Mouse (Mus musculus) cerebellum, adult 8-10 months (tissue): ENCODE results near the gene Sema3c.
"Not testable (repeated sequence)": the region's sequence is repeated elsewhere in the genome, so short reads cannot be mapped to it uniquely, and the experiment has no call there.

Experiments
- DNase-seq: peaks from one replicate; pipeline ENCODE4 v3.0.0; 2022

Sema3c gene

DNA sequence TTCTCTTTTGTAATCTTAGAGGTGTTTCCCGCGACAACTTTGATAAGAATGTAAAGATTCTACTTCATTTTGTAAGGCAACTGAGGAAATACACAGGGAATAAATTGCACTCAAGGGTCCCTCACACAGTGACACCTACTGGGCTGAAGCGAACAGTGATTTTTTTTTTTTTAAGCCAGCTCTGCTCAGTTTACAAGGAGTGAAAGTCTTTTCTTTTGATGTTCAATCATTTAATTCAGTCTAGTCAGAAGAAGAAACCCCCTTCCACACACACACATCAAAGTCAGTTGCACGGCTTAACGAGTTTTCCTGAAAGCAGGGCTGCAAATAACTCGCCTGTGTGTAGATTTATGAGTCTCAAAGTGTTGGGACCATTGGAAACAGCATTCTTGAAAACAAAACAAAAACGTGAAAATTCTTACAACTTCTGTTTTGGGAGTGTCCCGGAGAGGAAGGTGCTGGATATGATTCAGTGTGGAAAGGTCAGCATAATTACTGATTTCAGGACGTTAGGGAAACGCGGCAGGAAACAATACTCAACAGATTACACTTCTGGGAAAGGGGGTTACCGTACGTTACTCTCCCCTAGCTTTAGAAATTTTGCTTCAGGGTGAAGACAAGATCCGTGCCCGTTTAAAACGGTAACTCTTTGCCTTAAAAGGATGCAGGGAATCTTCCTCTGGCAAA is at the start of gene Sema3c:
Sema3c (plus strand) TSS at position 588 of the 687 bp plus-strand sequence.
- DNase-seq: no peak

DNA sequence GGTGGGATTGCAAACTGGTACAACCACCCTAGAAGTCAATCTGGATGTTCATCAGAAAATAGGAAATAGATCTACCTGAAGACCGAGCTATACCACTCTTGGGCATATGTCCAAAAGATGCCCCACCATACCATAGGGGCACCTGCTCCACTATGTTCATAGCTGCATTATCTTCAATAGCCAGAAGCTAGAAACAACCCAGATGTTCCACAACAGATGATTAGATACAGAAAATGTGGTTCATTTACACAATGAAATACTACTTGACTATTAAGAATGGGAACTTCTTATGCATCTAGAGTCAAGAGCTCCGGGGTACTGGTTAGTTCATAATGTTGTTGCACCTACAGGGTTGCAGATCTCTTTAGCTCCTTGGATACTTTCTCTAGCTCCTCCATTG is 42.9 kb upstream of the Sema3c start:
- not testable (repeated sequence) for DNase-seq

DNA sequence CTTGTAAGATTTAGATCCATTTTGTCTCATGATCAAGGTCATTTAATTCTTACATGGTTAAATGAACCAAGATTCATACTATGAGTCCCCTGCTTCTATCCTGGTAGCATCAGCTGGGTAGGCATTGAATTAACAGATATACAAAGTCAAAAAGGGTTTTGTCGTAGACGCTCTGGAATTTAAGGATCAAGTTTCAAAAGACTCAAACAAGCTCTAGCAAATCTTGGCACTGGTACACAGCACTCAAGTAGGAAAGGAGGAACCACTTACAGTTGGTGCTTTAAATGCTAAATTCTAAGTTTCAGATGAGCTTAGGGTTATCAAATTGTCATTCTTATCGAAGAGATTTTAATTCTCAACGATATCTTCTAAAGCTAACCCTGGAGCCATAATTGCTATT is 30.9 kb upstream of the Sema3c start:
- DNase-seq: no peak

DNA sequence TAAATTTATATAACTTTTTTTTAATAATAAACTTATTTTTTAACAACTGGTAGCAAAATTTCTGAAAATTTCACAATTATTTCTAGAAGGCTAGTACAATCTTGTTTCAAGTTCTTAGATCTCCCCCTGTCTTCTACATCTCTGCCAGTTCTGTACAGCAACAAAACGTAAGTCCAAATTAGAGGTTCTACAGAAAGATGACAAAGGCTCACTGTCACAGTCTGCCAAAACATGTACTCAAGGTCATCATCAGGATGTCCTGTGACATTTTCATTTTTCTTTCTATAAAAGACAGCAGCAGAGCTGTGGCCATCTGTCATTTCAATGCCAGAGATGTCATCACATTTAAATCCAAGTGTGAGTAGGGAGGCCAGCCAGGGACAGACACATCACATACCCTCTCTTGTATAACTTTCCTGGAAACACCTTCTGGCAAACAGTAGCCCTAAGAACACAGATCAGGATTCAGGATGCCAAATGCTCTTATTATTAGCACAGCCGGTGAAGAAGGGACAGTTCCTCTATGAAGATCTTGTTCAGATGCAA is 29.1 kb upstream of the Sema3c start:
- DNase-seq: no peak

DNA sequence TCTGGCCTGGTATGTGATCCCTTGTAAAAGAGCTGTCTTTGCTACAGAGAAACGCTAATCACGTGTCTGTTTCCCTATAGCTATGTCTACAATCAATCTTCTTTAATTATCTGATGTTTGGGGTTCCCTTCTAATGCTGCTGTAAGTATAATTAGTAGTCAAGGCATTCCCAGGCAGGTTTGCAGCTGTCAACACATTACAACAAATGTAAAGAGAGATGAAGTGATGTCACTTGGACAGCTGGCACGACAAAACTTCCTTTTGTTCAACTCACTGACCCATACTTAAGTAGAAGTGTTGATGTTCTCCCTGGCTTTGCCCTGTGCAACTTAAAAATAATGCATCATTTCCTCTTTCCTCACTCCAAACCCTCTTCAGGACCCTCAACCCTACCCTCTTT is 22.4 kb upstream of the Sema3c start:
- DNase-seq: no peak

DNA sequence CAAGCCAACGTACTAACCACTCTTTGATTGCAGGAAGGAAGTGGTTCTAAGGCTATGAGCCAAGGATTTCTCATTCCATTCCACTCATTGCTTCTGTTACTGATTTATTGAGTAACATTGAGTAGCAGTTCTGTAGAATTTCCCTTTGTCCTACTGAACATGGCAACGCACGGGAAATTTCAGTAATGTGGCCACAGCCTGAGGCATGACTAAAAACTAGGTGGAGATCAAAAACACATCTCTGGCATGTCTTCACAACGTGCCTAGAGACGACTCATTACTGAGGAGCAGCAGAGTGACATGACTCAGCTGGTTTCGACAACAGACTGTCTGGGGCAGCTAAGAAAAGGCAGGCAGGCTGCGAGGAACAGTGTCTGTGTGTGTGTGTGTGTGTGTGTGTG is 18.0 kb upstream of the Sema3c start:
- no peak for DNase-seq

DNA sequence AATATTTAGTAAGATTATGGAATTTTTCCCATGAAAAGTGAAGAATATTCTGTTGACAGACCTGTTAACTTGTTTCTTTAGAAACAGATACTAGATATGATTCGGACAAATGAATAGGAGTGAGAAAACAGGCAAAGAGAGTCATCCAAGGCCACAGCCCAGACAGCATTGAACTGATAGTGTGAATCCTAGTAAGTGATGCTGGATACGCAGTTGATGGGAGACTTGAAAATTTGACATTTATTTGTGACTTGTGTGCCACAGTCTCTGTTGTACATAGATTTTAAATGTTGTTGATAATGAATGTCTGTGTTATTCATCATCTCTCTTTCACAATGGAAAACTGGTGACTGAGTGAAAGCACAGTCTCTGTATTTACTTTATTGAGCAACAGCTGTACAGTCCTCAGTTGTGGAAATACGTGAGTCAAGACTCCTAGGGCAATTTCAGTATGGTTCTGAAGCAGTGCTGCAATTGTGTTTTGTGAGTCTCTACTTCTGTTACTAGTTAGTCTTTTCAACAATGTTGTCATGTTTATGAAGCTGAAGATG is 17.3 kb upstream of the Sema3c start:
- no peak for DNase-seq

DNA sequence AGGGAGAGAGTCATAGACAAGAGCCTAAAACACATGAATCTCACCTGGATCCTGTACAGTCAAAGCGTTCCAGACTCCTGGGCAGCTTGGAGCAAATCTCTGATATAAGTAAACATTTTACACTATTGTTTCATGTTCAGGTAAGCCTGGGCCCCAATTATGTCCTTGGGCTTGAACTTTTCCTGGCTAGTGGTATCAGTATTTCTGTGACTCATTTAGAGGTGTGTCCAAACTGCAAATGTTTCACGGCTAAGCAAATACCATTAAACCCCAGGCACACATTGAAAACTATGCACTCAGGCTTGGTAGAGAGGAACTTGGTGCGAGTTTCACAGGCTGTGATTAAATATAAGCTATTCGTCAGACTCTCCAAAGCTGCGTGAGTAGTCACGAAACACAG is 2.5 kb upstream of the Sema3c start:
- DNase-seq: no peak

DNA sequence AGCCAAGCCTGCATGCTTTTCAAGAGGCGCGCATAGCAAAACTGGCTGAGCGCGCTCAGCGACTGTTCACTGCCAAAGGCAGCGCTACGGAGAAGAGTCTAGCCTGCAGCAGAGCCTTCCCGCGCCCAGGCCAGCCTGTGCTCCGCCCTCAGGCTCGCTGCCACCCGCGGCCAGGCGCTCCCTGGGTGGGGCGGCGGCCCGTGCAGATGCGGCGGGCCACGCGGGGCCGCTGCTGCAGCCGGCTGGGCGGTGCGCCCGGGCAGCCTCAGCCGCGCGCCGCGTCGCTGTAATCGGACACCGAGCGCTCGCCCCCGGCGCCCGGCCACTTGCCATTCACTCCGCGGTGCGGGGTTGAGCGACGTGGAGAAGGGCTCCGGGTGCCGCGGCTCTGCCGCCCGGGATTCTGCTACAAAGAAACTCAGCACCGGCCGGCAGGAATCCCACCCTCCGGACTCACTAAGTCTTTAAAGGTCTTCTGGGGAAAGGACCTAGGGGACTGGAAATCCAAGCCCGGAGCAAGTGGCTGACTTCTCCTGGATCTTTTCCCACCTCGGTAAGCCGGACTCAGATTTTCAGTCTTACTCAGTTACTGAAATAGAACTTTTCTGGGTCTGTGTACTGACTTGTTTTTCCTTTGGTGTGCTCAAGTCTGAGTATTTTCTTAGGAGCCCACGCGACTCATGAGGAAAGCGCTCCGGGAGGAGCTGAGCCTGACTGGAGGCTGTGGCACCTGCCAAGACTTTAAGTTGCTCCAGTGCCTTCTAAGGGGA is 517 bp downstream of the Sema3c start:
- no peak for DNase-seq

DNA sequence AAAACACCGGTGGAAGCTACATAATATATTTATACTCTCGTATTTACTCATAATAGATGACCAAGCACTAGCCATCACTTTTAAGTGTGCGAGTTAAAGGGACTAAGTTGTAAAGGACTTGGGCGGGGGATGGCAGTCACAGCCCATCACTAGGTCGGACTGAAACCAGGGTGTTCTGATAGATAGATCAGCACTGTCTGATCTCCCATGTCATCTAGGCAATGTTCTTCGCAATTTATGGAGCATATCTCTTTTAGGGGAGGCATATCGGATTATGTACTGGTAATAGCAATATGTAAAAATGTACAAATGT is 1.1 kb downstream of the Sema3c start:
- no peak for DNase-seq

DNA sequence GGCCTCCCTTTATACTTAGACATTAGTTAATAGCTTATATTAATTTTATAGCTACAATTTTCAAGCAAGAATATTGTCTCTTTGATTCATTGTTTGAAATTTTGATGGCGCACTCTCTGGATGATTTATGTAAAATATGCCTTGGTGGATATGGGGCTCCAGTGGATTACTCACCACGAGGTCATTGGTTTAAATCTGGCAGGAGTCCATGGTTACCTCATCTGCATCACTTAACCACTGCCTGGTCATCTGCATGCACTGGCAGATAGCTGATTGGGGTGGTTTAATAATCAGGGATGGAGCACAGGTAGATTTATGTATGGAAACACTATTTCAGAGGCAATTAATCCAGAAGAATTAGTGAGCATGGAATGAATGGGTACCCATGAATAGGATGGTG is 2.0 kb downstream of the Sema3c start:
- DNase-seq: no peak

DNA sequence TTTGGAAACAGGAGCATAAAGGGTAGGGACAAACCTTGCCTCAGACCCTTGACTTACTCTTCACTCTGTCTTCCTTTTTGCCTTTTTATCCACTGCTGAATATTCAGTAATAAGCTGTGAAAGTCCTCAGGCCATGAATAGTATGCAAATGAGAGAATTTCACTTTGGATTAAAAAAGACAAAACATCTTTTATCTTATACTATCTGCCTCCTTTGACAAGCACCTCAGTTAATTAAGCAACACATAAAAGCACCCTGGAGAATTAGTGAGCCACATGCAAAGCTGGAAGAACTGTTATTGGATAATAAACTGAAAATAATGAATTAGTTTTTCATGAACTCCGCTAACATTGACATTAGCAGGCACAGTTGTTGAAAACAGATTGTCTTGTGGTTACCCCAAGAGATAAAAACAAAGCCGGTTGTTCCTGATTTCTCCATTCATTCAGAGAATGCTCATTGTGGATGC is 8.0 kb downstream of the Sema3c start:
- no peak for DNase-seq

DNA sequence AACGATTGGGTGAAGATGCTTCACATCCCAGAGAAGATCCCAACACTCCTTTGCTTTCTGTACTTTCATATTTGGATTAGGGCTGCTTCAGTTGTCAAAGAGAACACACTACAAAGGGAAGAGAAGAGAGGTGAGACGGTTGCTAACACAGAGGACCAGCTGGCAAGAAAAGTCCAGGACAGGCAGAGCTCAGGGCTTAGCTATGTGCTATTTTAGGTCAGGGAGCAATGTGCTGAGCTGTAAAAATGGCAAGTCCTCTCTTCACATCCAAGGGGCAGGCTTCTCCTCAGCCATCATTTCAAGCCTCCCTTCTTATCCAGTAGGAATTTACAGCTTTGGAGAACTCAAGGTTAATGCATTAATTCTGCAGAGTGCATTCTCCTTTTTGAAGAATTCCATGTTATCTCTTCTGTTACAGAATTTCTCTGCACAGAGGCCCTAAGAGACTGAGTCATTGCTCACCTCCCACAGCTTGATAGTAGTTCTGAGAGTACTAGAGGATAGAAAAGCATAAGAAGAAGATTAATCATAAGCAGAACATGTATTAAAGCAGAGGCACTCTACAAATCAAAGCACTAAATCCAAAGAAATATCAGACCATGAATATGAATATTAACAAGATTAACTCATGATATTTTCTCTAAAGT is 10.3 kb downstream of the Sema3c start:
- no peak for DNase-seq

DNA sequence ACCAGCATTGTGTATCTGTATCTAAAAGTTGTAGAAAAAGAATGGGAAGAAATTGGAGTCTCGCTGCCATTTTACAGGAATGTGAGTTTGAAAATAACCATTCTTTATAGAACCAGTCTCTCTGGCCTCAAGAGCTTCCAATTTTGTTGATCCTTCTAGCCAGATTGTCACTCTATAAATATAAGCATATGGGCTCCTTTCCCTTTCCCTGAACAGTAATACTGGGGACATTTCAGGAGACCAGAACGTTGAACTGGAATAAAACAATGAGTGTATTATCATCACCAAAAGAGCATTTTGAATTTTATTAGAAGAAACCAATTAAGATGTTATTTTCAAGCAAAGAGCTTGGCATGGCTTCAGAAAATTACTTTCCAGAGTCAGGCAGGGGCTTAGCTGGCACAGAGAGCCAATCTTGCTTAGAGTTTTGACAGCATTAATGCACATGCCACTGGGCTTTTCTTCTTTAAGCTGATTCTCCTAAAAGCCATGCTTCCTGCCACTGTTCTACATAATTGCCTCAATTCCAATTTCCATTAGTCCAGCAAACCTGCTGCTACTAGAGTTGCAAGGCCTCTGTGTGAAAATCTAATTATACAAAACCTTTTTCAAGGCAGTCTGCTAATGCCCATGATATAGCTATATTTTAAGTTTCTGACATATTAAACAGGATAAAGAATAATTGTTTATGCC is 12.6 kb downstream of the Sema3c start:
- DNase-seq: no peak

DNA sequence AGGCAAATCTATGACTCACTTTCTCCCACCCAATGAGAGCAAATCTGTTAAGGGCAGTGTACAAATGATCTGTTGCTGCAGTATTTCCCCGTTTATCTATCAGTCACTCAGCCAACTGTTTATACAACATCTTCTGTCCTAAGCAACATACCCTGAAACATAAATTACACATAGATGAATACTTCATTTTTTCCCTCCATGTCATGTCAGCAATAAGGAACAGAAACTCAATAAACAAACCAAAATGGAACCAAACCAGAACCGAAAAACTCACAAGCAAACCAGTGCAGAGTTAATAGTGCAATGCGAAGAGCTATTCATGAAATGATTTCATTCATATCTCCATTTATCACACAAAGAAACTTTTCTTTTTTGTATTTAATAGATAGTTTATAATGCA is 17.8 kb downstream of the Sema3c start:
- no peak for DNase-seq

DNA sequence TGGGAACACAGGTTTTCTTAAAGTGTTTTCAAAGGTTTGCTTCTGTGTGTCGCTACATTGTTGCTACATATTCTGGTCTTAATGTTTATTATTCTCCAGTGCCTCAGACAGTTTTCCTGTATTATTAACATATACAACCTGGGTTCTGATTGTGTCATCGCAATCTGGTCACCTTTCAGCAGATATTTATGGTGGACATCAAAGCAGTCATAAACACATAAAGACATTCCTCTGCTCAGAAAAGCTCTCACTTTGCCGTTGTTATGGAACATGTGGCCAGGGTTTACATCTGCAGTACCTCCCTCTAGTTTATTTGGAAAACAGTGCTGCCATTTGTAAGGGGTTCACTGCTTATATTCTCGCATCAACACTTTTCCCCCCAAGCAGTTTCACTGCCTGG is 27.6 kb downstream of the Sema3c start:
- no peak for DNase-seq

DNA sequence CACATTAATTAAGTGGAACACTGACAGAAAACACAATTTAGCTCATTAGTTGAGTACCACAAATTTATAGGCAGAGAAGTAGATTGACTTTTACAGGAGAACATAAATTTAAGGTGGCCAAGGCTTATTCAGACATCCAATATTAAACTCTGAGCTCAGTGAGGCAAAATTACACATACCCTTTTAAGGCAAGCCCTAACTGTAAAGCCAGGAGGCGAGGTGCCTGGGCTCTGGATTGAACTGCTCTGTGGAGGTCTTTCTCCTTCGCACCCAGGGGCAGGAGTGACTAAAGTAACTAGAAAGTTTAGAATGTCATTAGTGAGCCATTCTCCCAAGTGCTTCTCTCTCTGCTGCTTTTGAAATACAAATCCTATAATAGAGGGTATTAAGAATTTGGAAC is 46.5 kb downstream of the Sema3c start:
- no peak for DNase-seq

DNA sequence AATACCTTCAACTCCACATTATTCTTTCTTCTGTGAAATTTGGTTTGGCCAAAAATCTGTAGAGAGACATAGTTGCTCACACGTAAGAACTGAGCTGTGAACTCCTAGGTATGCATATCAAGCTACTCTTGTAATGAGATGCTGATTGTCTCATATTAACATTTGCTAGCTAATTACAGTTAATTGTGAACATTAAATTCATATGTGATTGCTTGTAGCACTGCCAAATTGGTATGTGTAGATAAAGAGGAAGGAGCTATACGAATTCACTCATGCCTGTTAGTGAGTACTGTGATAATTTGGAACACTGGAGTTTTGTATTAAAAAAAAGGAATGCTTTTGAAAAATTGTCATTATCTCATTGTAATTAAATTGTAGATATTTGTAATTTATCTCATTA is 48.5 kb downstream of the Sema3c start:
- DNase-seq: no peak

DNA sequence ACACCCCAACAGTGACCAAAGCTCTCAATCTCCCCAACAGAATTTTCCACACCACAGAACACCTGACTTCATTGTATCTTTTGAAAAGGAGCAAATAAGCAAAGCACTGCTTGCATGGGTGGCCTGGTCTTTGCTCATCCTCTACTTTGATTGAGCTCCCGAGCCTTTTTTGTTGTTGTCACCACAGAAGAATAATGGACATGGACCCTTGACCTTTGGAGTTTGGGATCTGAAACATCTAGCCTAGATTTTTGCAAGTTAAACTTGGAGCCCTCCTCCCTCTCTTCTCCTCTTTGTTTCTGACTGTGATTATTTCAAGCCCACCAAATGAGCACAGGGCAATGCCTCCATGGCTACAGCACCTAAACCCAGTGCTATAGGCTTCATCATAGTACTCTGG is 54.5 kb downstream of the Sema3c start:
- no peak for DNase-seq

DNA sequence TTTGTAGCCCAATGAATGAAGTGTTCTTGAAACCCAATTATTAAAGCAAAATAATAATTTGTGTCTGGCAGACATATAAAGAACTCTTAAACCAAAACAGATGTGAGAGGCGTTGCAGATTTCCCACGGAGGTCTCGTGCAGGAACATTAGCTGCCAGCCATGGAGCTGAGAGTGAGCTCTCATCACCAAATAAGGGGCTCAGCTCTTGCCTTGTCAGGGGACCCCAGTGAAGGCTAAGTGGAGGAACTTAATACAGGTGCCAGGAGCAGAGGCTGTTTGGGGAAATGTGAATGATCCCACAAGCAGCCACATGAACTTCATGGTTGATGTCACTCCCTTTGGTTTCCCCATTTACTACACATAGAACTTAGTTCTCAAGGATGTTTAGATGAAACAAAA is 55.5 kb downstream of the Sema3c start:
- no peak for DNase-seq

DNA sequence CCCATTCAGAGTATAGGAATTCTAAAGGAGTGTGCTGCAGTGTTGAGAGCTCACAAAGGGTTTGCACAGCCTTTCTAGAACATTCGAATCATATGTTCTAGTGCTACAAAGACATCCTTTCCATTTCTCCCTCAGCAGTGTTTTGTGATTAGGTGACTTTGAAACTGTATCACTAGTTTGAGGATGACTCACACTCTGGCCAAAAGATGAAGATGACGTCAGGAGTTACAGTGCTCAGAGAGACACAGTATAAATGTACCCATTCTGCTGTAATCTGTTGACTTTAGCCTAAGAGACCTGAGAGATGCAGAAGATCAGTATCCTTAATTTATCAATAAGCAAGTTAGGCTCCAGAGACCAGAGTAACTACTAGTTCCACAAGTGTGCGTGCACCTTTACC is 65.4 kb downstream of the Sema3c start:
- DNase-seq: no peak

DNA sequence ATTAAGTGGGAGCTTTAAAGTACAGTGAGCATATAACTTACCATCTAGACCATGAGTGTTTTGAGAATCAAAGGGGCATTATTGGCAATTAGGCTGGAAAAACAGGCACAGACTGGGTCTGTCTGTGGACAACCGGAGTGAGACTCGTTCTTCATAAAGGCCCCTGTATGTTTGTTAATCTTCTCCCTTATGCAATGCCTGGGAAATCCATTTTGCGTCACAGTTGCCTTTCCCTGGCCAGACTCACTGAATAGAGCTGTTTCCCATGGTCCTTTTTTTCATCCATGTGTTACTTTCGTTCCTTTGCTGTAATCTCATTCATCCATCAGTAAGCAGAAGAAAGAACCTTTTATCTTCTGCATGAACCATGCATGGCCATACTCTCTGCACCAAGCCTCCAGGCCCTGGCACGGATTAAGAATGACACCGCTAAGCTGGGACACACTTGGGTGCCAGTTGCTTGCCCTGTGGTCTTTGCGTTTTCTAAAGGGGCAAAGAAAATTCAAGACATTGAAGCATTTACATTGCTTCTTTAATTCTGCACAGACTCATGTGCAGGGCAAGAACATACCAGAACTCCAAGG is 73.7 kb downstream of the Sema3c start:
- DNase-seq: no peak
